Mouse (Mus musculus) limb, embryonic 14.5 days (tissue): ENCODE measurements around the gene Scaf1. TPM values are rescaled to one million over a fixed set of nuclear protein-coding genes. Genes with fewer than 3 reads are reported as not detected.
A peak's percentile ranks its signal among the peaks of the same experiment; 100 is the strongest.

Experiments
- ATAC-seq: fragments of 200-750 bp; cut with Nextera tagmentation; 2 replicates; pipeline ENCODE4 v1.8.0; 2017; ENCODE audit warnings: low read depth, moderate number of reproducible peaks, moderate TSS enrichment; ENCODE audit not compliant: low FRiP score
- DNase-seq: peaks from one replicate; pipeline ENCODE4 v3.0.0-alpha.2; 2015; ENCODE audit warnings: low spot score
- H3K27ac ChIP-seq: fragments of 300-500 bp; sonication (generic); replicated peaks from 2 replicates; pipeline ENCODE4 v1.5.1; 2014; ENCODE audit warnings: low read depth, mild to moderate bottlenecking, low read length, moderate library complexity, mixed read lengths
- H3K27me3 ChIP-seq: fragments of 300-500 bp; sonication (generic); 2 replicates; pipeline ENCODE4 v1.6.1; 2014; ENCODE audit warnings: low read length, mixed read lengths; ENCODE audit not compliant: control insufficient read depth, insufficient read depth
- H3K36me3 ChIP-seq: fragments of 300-500 bp; sonication (generic); 2 replicates; pipeline ENCODE4 v1.6.1; 2014; ENCODE audit warnings: mild to moderate bottlenecking, low read length, moderate library complexity, mixed read lengths; ENCODE audit not compliant: control insufficient read depth, insufficient read depth
- H3K4me1 ChIP-seq: fragments of 300-500 bp; sonication (generic); 2 replicates; pipeline ENCODE4 v1.6.1; 2014; ENCODE audit warnings: antibody characterized with exemption, low read length, mixed read lengths; ENCODE audit not compliant: control insufficient read depth, insufficient read depth
- H3K4me2 ChIP-seq: fragments of 300-500 bp; sonication (generic); replicated peaks from 2 replicates; pipeline ENCODE4 v1.6.1; 2014; ENCODE audit warnings: low read depth, mild to moderate bottlenecking, low read length, moderate library complexity; ENCODE audit not compliant: severe bottlenecking
- H3K4me3 ChIP-seq: fragments of 300-500 bp; sonication (generic); replicated peaks from 2 replicates; pipeline ENCODE4 v1.5.1; 2014; ENCODE audit warnings: low read length
- H3K9ac ChIP-seq: fragments of 300-500 bp; sonication (generic); 2 replicates; pipeline ENCODE4 v1.6.1; 2014; ENCODE audit warnings: mild to moderate bottlenecking, low read depth, low read length, moderate library complexity; ENCODE audit not compliant: severe bottlenecking
- H3K9me3 ChIP-seq: fragments of 300-500 bp; sonication (generic); 2 replicates; pipeline ENCODE4 v1.6.1; 2016; ENCODE audit warnings: low read length; ENCODE audit not compliant: control insufficient read depth
- POLR2A ChIP-seq: fragments of 200-500 bp; IDR thresholded peaks from 2 replicates; pipeline ENCODE4 v1.8.0; 2012; ENCODE audit warnings: inconsistent platforms, mild to moderate bottlenecking, moderate library complexity, borderline replicate concordance; ENCODE audit not compliant: insufficient read depth, insufficient read length; ENCODE audit errors: extremely low read depth
- WGBS: fragments of 180-500 bp; shearing (Covaris S2); extraction: QIAGEN DNeasy Blood & Tissue Kit; methylation state at CpG from one replicate; pipeline ENCODE4 v1.1.7; 2014; 5-methylcytosine and 5-hydroxymethylcytosine counted together
- polyA plus RNA-seq, 2 experiments: library from polyadenylated mRNA; depleted of rRNA in 1 of 2; stranded (reverse) in 1 of 2; unstranded in 1 of 2; fragments of >200 nt; fragmentation: Nextera tagmentation in 1 of 2; extraction: Ambion mirVana in 1 of 2; gene quantifications; 2 replicates each; pipeline versions ENCODE4 v1.2.1 to v1.2.3; 2012 to 2014

Scaf1 gene
- polyA plus RNA-seq, 2 experiments = 50.7 to 114 TPM

GRCm38 (mm10) chr7:45000539-45001114 lies 15.5 kb downstream of the Scaf1 start:
- WGBS = 84% methylated on average over 21 of the region's 21 CpGs
- no peak for TF ChIP-seq POLR2A
- Histone ChIP-seq H3K4me3 (no peak overlapping the region), H3K9me3 (no peaks in the 10 kb centered on the region), H3K27ac (no peak overlapping the region), H3K4me2 (no peak overlapping the region), H3K36me3 (peaks cover 65% of the 10 kb centered on the region), H3K27me3 (no peaks in the 10 kb centered on the region), H3K4me1 (peaks cover 15% of the 10 kb centered on the region), H3K9ac (no peak overlapping the region)
- DNase-seq (no peak), ATAC-seq (no peak)

GRCm38 (mm10) chr7:44999753-45000152 lies 16.4 kb downstream of the Scaf1 start:
- DNase-seq = no peak
- H3K9me3 ChIP-seq = no peaks in the 10 kb centered on the region
- WGBS = 78% methylated on average over 11 of the region's 11 CpGs
- peaks cover 65% of the 10 kb centered on the region for H3K36me3 ChIP-seq
- H3K4me2 ChIP-seq = no peak overlapping the region
- ATAC-seq = no peak
- no peak for TF ChIP-seq POLR2A
- no peak overlapping the region for H3K9ac ChIP-seq
- H3K27ac ChIP-seq = no peak overlapping the region
- H3K4me1 ChIP-seq = peaks cover 15% of the 10 kb centered on the region
- no peak overlapping the region for H3K4me3 ChIP-seq
- H3K27me3 ChIP-seq = no peaks in the 10 kb centered on the region

- Histone ChIP-seq H3K4me2 (peak within 1 kb of the TSS; percentile 60), H3K27me3 (no peaks in the 10 kb centered on the region), H3K27ac (peak within 1 kb of the TSS; percentile 81), H3K9ac (peak within 1 kb of the TSS; percentile 70), H3K4me1 (peaks cover 15% of the 10 kb centered on the region), H3K4me3 (peak within 1 kb of the TSS; percentile 68), H3K9me3 (no peaks in the 10 kb centered on the region), H3K36me3 (peaks cover 65% of the 10 kb centered on the region)
- ATAC-seq (no peak), DNase-seq (peak; percentile 44)
- TF ChIP-seq POLR2A = no peak
- 1% methylated on average over 18 of the region's 18 CpGs for WGBS
These were observed 17.6 kb downstream of the Scaf1 start, which contains the start of gene Bcl2l12 for GRCm38 (mm10) chr7:44998501-44998955. Gene Bcl2l12 (minus strand): TSS chr7:44998712.

- H3K9me3 ChIP-seq = no peaks in the 10 kb centered on the region
- peak overlapping the region; percentile 70 for H3K9ac ChIP-seq
- peak overlapping the region; percentile 60 for H3K4me2 ChIP-seq
- DNase-seq (no peak), ATAC-seq (0 out of 2 replicates have a peak, but pooled peaks have one; percentile 2)
- H3K27me3 ChIP-seq = no peaks in the 10 kb centered on the region
- TF ChIP-seq POLR2A = no peak
- H3K4me3 ChIP-seq = peak overlapping the region; percentile 68
- H3K36me3 ChIP-seq = peaks cover 64% of the 10 kb centered on the region
- H3K4me1 ChIP-seq = peaks cover 15% of the 10 kb centered on the region
- 4% methylated on average over 15 of the region's 15 CpGs for WGBS
- peak overlapping the region; percentile 81 for H3K27ac ChIP-seq
These were observed 18.2 kb downstream of the Scaf1 start for GRCm38 (mm10) chr7:44997940-44998428.

- WGBS = under 1% methylated on average over 43 of the region's 43 CpGs
- peaks cover 64% of the 10 kb centered on the region for H3K36me3 ChIP-seq
These were observed 18.8 kb downstream of the Scaf1 start, which contains the start of gene Irf3 for GRCm38 (mm10) chr7:44997231-44997939. Gene Irf3 (plus strand): TSS chr7:44997648.

More at GRCm38 (mm10) chr7:44997231-44997939, 18.8 kb downstream of the Scaf1 start, which contains the start of gene Irf3:
- H3K27ac ChIP-seq = peak within 1 kb of the TSS; percentile 81
- H3K27me3 ChIP-seq = no peaks in the 10 kb centered on the region
- DNase-seq = peak; percentile 98
- ATAC-seq = peak; percentile 95
- H3K4me2 ChIP-seq = peak within 1 kb of the TSS; percentile 60
- TF ChIP-seq POLR2A = peak; percentile 8; the same call in 1 of the 2 replicates
- H3K9ac ChIP-seq = peak within 1 kb of the TSS; percentile 70
- peak within 1 kb of the TSS; percentile 68 for H3K4me3 ChIP-seq
- H3K9me3 ChIP-seq = no peaks in the 10 kb centered on the region
- peaks cover 15% of the 10 kb centered on the region for H3K4me1 ChIP-seq
